Mouse (Mus musculus): ENCODE results near the gene Htatip2. TPM values are rescaled to one million over a fixed set of nuclear protein-coding genes. Genes with fewer than 3 reads are reported as not detected.

The Htatip2 gene
- 34.8 and 37.7 TPM in 2 replicates for polyA plus RNA-seq (2015; fragmentation: Nextera tagmentation; extraction: Ambion mirVana)

DNA sequence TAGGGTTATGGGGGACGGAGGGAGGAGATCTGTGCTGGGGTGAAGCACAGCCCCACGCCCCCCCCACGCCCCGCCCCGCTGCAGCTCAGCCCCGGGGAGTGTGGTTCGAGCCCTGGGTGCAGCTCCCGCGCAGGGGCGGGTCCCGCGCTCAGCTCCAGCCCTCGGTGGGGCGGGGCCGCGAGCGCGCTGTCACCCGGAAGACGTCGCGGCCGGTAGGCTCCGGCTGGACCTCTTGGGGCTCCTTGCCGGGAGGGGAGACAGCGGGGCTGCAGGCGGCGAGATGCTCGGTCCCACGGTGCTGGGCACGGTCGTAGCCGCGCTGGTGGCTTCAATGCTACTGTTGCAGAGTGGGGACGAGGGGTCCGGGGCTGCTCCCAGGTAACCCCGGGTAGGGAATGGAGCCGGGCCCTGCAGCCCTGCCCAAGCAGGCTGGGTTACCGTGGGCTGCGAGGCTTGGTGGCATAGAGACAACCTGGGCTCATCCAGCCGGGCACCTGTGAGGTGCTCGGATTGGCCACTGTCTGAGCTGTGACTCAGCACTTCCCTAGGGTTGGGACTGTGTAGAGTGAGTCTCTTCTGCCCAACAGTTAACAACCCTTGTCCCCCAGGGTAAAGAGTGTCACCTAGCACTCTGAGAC lies at the start of gene Htatip2:
Htatip2 (plus strand) TSS at position 182 of the 638 bp plus-strand sequence.

DNA sequence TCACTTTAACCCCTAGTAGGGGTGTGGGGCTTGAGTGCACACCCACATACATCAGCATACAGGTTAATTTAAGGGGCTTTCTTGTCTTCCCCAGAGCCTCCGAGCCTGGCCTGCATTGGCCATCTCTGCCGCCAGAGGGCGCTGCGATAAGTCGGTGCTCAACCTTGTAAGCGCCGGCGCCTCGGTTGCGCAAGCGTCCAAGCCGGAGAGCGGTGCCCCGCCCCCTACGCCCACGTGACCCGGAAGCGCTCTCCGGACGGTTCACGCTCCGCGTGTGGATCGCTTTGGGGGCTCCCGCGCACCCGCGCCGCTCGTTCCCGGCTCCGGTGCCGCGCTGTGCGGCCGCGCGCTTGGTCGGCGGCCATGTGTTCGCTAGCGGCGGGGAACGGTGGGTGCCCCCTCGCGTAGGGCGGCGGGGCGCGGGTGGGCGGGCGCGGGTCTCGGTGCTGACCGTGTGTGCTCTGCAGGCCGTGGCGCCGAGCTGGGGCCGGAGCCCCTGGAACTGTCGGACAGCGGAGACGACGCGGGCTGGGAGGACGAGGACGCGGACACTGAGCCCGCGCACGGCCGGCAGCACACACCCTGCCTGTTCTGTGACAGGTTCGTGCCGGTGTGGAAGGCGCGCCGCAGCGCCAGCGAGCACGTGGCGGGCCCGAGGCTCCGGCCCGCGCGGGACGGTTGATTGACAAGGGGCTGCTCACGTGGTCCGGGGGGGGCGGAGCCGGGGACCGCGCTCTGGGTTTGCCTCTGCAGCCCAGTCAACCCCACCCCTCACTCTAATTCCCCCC lies 19.4 kb downstream of the Htatip2 start, which contains the start of gene Prmt3:
Prmt3 (plus strand) TSS at position 233 of the 788 bp plus-strand sequence.

Other genes starting within 250 kb of the Htatip2 start
- gene Dbx1, start 122.3 kb upstream of the Htatip2 start, polyA plus RNA-seq (2015; fragmentation: Nextera tagmentation; extraction: Ambion mirVana), result not detected in 2 replicates
- 24.0 and 25.5 TPM in 2 replicates for gene Prmt3, start 19.2 kb downstream of the Htatip2 start, polyA plus RNA-seq (2015; fragmentation: Nextera tagmentation; extraction: Ambion mirVana)
- not detected in 2 replicates for gene Slc6a5, start 151.0 kb downstream of the Htatip2 start, polyA plus RNA-seq (2015; fragmentation: Nextera tagmentation; extraction: Ambion mirVana)
- 0.05 and 0.13 TPM in 2 replicates for gene Nell1, start 215.7 kb downstream of the Htatip2 start, polyA plus RNA-seq (2015; fragmentation: Nextera tagmentation; extraction: Ambion mirVana)

All from spleen, postnatal 0 days (tissue).